Mouse (Mus musculus): ENCODE measurements around the gene D630023F18Rik. TPM values are rescaled to one million over a fixed set of nuclear protein-coding genes. Genes with fewer than 3 reads are reported as not detected.

D630023F18Rik gene
- not detected for polyA plus RNA-seq (2014; fragmentation: Illumina TruSeq; extraction: RNeasy Lipid Tissue Mini Kit (QIAGEN cat#74804); ENCODE audit: low read depth, low replicate concordance)

GRCm38 (mm10) chr1:65122574-65123372 lies at the start of gene D630023F18Rik:
D630023F18Rik (minus strand) TSS chr1:65123214.

GRCm38 (mm10) chr1:65119438-65119837 lies 3.6 kb downstream of the D630023F18Rik start, which contains the start of gene Gm28845:
Gm28845 (minus strand) TSS chr1:65119558.

GRCm38 (mm10) chr1:65103273-65103672 lies 19.7 kb downstream of the D630023F18Rik start, which contains the start of gene Cryga:
Cryga (minus strand) TSS chr1:65103373.

GRCm38 (mm10) chr1:65082188-65082587 lies 40.8 kb downstream of the D630023F18Rik start, which contains the start of gene Crygb:
Crygb (minus strand) TSS chr1:65082288.

GRCm38 (mm10) chr1:65073589-65073988 lies 49.4 kb downstream of the D630023F18Rik start, which contains the start of gene Crygc:
Crygc (minus strand) TSS chr1:65073689.

GRCm38 (mm10) chr1:65063352-65063751 lies 59.7 kb downstream of the D630023F18Rik start, which contains the start of gene Crygd:
Crygd (minus strand) TSS chr1:65063452.

Other genes starting within 250 kb of the D630023F18Rik start
- 10.3 TPM for gene Plekhm3, start 166.4 kb downstream of the D630023F18Rik start, polyA plus RNA-seq (2014; fragmentation: Illumina TruSeq; extraction: RNeasy Lipid Tissue Mini Kit (QIAGEN cat#74804); ENCODE audit: low read depth, low replicate concordance)
- 2,102 TPM for gene Akr1cl, start 90.5 kb downstream of the D630023F18Rik start, polyA plus RNA-seq (2014; fragmentation: Illumina TruSeq; extraction: RNeasy Lipid Tissue Mini Kit (QIAGEN cat#74804); ENCODE audit: low read depth, low replicate concordance)
- gene Cryge, start 72.1 kb downstream of the D630023F18Rik start, polyA plus RNA-seq (2014; fragmentation: Illumina TruSeq; extraction: RNeasy Lipid Tissue Mini Kit (QIAGEN cat#74804); ENCODE audit: low read depth, low replicate concordance), result not detected
- gene Crygd, start 59.8 kb downstream of the D630023F18Rik start, polyA plus RNA-seq (2014; fragmentation: Illumina TruSeq; extraction: RNeasy Lipid Tissue Mini Kit (QIAGEN cat#74804); ENCODE audit: low read depth, low replicate concordance), result not detected
- gene Crygc, start 49.5 kb downstream of the D630023F18Rik start, polyA plus RNA-seq (2014; fragmentation: Illumina TruSeq; extraction: RNeasy Lipid Tissue Mini Kit (QIAGEN cat#74804); ENCODE audit: low read depth, low replicate concordance), result not detected
- gene Crygb, start 40.9 kb downstream of the D630023F18Rik start, polyA plus RNA-seq (2014; fragmentation: Illumina TruSeq; extraction: RNeasy Lipid Tissue Mini Kit (QIAGEN cat#74804); ENCODE audit: low read depth, low replicate concordance), result not detected
- not detected for gene Cryga, start 19.8 kb downstream of the D630023F18Rik start, polyA plus RNA-seq (2014; fragmentation: Illumina TruSeq; extraction: RNeasy Lipid Tissue Mini Kit (QIAGEN cat#74804); ENCODE audit: low read depth, low replicate concordance)
- not detected for gene Gm28845, start 3.7 kb downstream of the D630023F18Rik start, polyA plus RNA-seq (2014; fragmentation: Illumina TruSeq; extraction: RNeasy Lipid Tissue Mini Kit (QIAGEN cat#74804); ENCODE audit: low read depth, low replicate concordance)
- gene Idh1, start 63.3 kb upstream of the D630023F18Rik start, polyA plus RNA-seq (2014; fragmentation: Illumina TruSeq; extraction: RNeasy Lipid Tissue Mini Kit (QIAGEN cat#74804); ENCODE audit: low read depth, low replicate concordance), result 1,552 TPM
- gene Pikfyve, start 63.5 kb upstream of the D630023F18Rik start, polyA plus RNA-seq (2014; fragmentation: Illumina TruSeq; extraction: RNeasy Lipid Tissue Mini Kit (QIAGEN cat#74804); ENCODE audit: low read depth, low replicate concordance), result 31.7 TPM
- not detected for gene Pth2r, start 158.8 kb upstream of the D630023F18Rik start, polyA plus RNA-seq (2014; fragmentation: Illumina TruSeq; extraction: RNeasy Lipid Tissue Mini Kit (QIAGEN cat#74804); ENCODE audit: low read depth, low replicate concordance)

All from adrenal gland, adult 10 weeks (tissue).